Mouse (Mus musculus) liver, postnatal 0 days (tissue): ENCODE results near the gene Cfap70.

Experiments used
- CTCF ChIP-seq: sonication (generic); IDR thresholded peaks from 2 replicates; pipeline ENCODE4 v1.5.1; 2016; ENCODE audit warnings: antibody characterized with exemption, low read depth
- EP300 ChIP-seq: IDR thresholded peaks from 2 replicates; pipeline ENCODE4 v1.6.1; 2016; ENCODE audit warnings: antibody characterized with exemption, low read depth, mild to moderate bottlenecking

DNA sequence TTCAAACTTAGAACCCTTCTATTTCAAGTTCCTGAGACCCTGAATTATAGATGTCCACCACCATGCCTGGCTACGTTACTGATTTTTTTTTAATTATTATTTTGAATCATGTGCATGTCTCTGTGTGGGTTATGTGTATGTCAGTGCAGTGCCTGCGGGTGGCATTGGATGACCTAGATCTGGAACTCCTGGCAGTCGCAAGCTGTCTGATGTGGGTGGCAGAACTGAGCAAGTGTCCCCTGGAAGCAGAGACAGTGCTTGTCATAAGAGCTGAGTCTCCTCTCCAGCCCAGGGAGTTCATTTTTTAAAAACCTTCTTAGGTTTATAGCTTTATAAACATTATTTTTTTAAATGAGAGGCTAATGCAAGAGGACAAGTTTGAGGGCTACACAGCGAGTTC, 19.6 kb downstream of the Cfap70 start:
- TF ChIP-seq CTCF, result no peak
- no peak for TF ChIP-seq EP300
